Mouse (Mus musculus): ENCODE data around the gene Gm904. TPM values are rescaled to one million over a fixed set of nuclear protein-coding genes. Genes with fewer than 3 reads are reported as not detected.
"Not testable (repeated sequence)": the region's sequence is repeated elsewhere in the genome, so short reads cannot be mapped to it uniquely, and the experiment has no call there.

Gm904 gene
- polyA plus RNA-seq (2017; shearing (Covaris generic)): not detected

- ATAC-seq: not testable (repeated sequence)
Measured at GRCm38 (mm10) chr13:50642928-50643327, at the start of gene Gm904. Gm904 (plus strand) TSS chr13:50643228.

GRCm38 (mm10) chr13:50648771-50649170 lies 5.7 kb downstream of the Gm904 start:
- not testable (repeated sequence) for ATAC-seq

Other genes starting within 250 kb of the Gm904 start
- 10 to 100 TPM; 34.1 to 46.1 (median 41.4) TPM for gene Fbxw17, start 225.4 kb upstream of the Gm904 start, polyA plus RNA-seq (2017; shearing (Covaris generic))
- not detected for gene Gm47429, start 199.3 kb upstream of the Gm904 start, polyA plus RNA-seq (2017; shearing (Covaris generic))
- not detected for gene Nutm2, start 175.9 kb upstream of the Gm904 start, polyA plus RNA-seq (2017; shearing (Covaris generic))
- gene Gm8765, start 55.1 kb downstream of the Gm904 start, polyA plus RNA-seq (2017; shearing (Covaris generic)): not detected

Data from inflammation-experienced regulatory T-cells, adult 6 months (primary cell).